9 mouse cellular contexts compared by ENCODE assay signal in the genomic region with DNA sequence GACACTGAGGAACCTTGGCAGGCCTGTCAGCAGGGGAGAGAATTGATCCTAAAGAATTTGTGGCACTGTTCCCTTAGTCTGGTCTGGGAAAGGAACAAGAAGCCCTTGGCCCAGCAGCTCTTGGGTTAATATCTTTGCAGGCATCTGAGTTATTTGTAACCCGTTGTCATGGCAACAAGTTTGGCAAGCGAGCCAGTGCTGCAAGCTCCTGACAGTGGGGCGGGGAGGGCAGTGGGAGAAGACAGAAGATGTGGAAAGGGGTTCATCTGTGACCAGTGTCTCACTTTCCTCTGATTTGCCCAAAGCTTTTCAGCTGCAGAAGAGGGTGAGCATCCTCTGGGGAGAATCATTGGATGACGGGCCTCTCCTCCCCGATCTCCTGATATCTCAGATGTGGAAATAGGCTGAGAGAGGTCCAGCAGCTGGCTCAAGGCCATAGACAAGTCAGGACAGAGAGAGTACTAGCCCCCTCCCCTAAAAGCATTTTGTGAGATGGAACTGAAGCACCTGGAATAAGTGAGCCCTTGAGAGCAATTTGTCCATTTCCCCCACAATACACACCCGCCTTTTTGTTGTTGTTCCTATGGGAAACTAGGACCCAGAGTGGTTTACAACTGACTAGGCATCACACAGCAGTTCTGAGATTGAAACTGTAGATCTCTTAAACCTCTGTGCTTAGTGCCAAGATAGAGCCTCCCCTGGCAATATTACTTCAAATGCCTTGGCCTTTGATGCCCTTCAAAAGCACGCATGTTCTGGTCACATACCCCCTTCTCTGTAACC. TPM values are rescaled to one million over a fixed set of nuclear protein-coding genes. Genes with fewer than 3 reads are reported as not detected.
A peak's percentile ranks its signal among the peaks of the same experiment; 100 is the strongest.
DNase-seq lines count a peak whose midpoint lies in the region; ATAC-seq lines count a peak whose summit lies in the region.
"Not testable (repeated sequence)": the region's sequence is repeated elsewhere in the genome, so short reads cannot be mapped to it uniquely, and the experiment has no call there.
"Had no signal": no experiment of that assay in that cellular context is flagged by ENCODE, and none has a peak within 500 bp of the region (broad histone marks: within the 10 kb centered on the region; RNA-seq: fewer than 3 reads in every experiment).

No protein-coding gene starts in this region.

- ATAC-seq in forebrain, embryonic 12.5 days (ENCODE audit: low FRiP score): peak; percentile 84
- ATAC-seq in granulocyte monocyte progenitor cell, adult 5-6 weeks (replicated peaks; ENCODE audit: poor library complexity, severe bottlenecking): peak; percentile 59
- ATAC-seq in midbrain, embryonic 12.5 days (ENCODE audit: low FRiP score, low read depth): peak; percentile 70; the same call in 1 of the 2 replicates

- intact Hi-C loops in left cerebral cortex, postnatal 14 days (cut with DNase I): not testable (repeated sequence)

- not testable (repeated sequence) for H3K4me3 ChIP-seq in forebrain, embryonic 12.5 days (replicated peaks); midbrain, embryonic 12.5 days

- not testable (repeated sequence) for H3K36me3 ChIP-seq in forebrain, embryonic 12.5 days (replicated peaks); midbrain, embryonic 12.5 days

- not testable (repeated sequence) for H3K4me2 ChIP-seq in forebrain, embryonic 12.5 days; midbrain, embryonic 12.5 days (replicated peaks)

- not testable (repeated sequence) for H3K9me3 ChIP-seq in forebrain, embryonic 12.5 days; midbrain, embryonic 12.5 days

- peak; percentile 62 for DNase-seq in NIH3T3 (ENCODE audit: low read depth)
- peak; percentile 4 for DNase-seq in cerebellum, adult 9-10 months
- peak; percentile 28 for DNase-seq in kidney, postnatal 14 days
- peak; percentile 78 to 94 for DNase-seq in left cerebral cortex, postnatal 14 days (ENCODE audit: low spot score in 2 of 2)
- peak; percentile 78 for DNase-seq in right cerebral cortex, adult 18-20 months

- WGBS in forebrain, embryonic 12.5 days: 45% methylated on average over 7 of the region's 7 CpGs
- WGBS in midbrain, embryonic 12.5 days: 42% methylated on average over 7 of the region's 7 CpGs

- H3K9ac ChIP-seq in forebrain, embryonic 12.5 days; midbrain, embryonic 12.5 days (replicated peaks): not testable (repeated sequence)

- H3K27ac ChIP-seq in forebrain, embryonic 12.5 days; midbrain, embryonic 12.5 days (replicated peaks): not testable (repeated sequence)

- peaks cover 56% of the 10 kb centered on the region for H3K27me3 ChIP-seq in forebrain, embryonic 12.5 days
- peaks cover 63% of the 10 kb centered on the region for H3K27me3 ChIP-seq in midbrain, embryonic 12.5 days

- H3K4me1 ChIP-seq in forebrain, embryonic 12.5 days; midbrain, embryonic 12.5 days: not testable (repeated sequence)

RNA-seq across cellular contexts. Expression of a gene that starts 54.0 kb away (rescaled TPM):
- 2.8 and 3.0 TPM in 2 replicates for polyA plus RNA-seq in forebrain, embryonic 12.5 days (2016; fragmentation: Nextera tagmentation; extraction: Ambion mirVana)
- total RNA-seq in granulocyte monocyte progenitor cell, adult 5-6 weeks (2014; fragmentation: Nextera tagmentation): 7.4 and 10.5 TPM in 2 replicates
- total RNA-seq in granulocyte monocyte progenitor cell, adult 5-6 weeks (2017): 0.60 and 5.3 TPM in 2 replicates
- total RNA-seq in left cerebral cortex, postnatal 14 days (2021): 100 to 1,000 TPM; 147 to 149 TPM
- 1.0 and 2.4 TPM in 2 replicates for polyA plus RNA-seq in midbrain, embryonic 12.5 days (2016; fragmentation: Nextera tagmentation; extraction: Ambion mirVana)
- polyA plus RNA-seq: activated CD4-positive, CD25-positive, alpha-beta regulatory T cell, adult 4 months had no signal

Comparison
In these comparisons a context has a peak if more than half of its experiments do, and no peak if none do; other contexts are left out.
1. DNase-seq: peak in every context shown above with its lines; median percentile 86 in left cerebral cortex, postnatal 14 days; 78 in right cerebral cortex, adult 18-20 months; 62 in NIH3T3; 28 in kidney, postnatal 14 days; 4 in cerebellum, adult 9-10 months.
2. RNA of a gene that starts 54.0 kb away (total RNA-seq): 147 to 149 TPM in left cerebral cortex, postnatal 14 days; 0.60 to 10.5 TPM in granulocyte monocyte progenitor cell, adult 5-6 weeks; every median in the first group is over 10 times any median in the second.
3. Peak in every context shown above with its lines, with median percentiles within 50 percentile points of each other: ATAC-seq.